Mouse (Mus musculus) heart, embryonic 11.5 days (tissue): ENCODE measurements around the gene Ifne. TPM values are rescaled to one million over a fixed set of nuclear protein-coding genes. Genes with fewer than 3 reads are reported as not detected.

Experiments
- ATAC-seq: fragments of 200-750 bp; cut with Nextera tagmentation; replicated peaks from 2 replicates; pipeline ENCODE4 v1.8.0; 2017; ENCODE audit warnings: moderate library complexity; ENCODE audit not compliant: insufficient number of reproducible peaks, low FRiP score, low TSS enrichment
- H3K27ac ChIP-seq: fragments of 300-500 bp; sonication (generic); 2 replicates; pipeline ENCODE4 v1.5.1; 2014; ENCODE audit warnings: mild to moderate bottlenecking, low read depth, low read length
- H3K27me3 ChIP-seq: fragments of 300-500 bp; sonication (generic); 2 replicates; pipeline ENCODE4 v1.6.1; 2014; ENCODE audit warnings: mild to moderate bottlenecking, low read length, mixed read lengths; ENCODE audit not compliant: control insufficient read depth, insufficient read depth
- H3K36me3 ChIP-seq: fragments of 300-500 bp; sonication (generic); 2 replicates; pipeline ENCODE4 v1.6.1; 2014; ENCODE audit warnings: mild to moderate bottlenecking, low read length, moderate library complexity, mixed read lengths; ENCODE audit not compliant: control insufficient read depth, insufficient read depth
- H3K4me1 ChIP-seq: fragments of 300-500 bp; sonication (generic); 2 replicates; pipeline ENCODE4 v1.6.1; 2014; ENCODE audit warnings: low read length; ENCODE audit not compliant: control insufficient read depth, insufficient read depth
- H3K4me2 ChIP-seq: fragments of 300-500 bp; sonication (generic); 2 replicates; pipeline ENCODE4 v1.6.1; 2014; ENCODE audit warnings: mild to moderate bottlenecking, moderate library complexity
- H3K4me3 ChIP-seq: fragments of 300-500 bp; sonication (generic); 2 replicates; pipeline ENCODE4 v1.5.1; 2014; ENCODE audit warnings: low read depth, low read length
- H3K9ac ChIP-seq: fragments of 300-500 bp; sonication (generic); 2 replicates; pipeline ENCODE4 v1.6.1; 2014; ENCODE audit warnings: mild to moderate bottlenecking, low read depth, low read length, moderate library complexity
- H3K9me3 ChIP-seq: fragments of 300-500 bp; sonication (generic); replicated peaks from 2 replicates; pipeline ENCODE4 v1.6.1; 2016; ENCODE audit warnings: low read length; ENCODE audit not compliant: control insufficient read depth
- WGBS: fragments of 180-500 bp; shearing (Covaris S2); extraction: QIAGEN DNeasy Blood & Tissue Kit; methylation state at CpG from one replicate; pipeline ENCODE4 v1.1.7; 2014; ENCODE audit not compliant: insufficient replicate concordance; 5-methylcytosine and 5-hydroxymethylcytosine counted together
- polyA plus RNA-seq: library from polyadenylated mRNA; unstranded; fragments of >200 nt; fragmentation: Nextera tagmentation; extraction: Ambion mirVana; gene quantifications from 2 replicates; pipeline ENCODE4 v1.2.1, GENCODE M21; 2014

The Ifne gene
- polyA plus RNA-seq, 1 experiment from 2014 or later: not detected

GRCm38 (mm10) chr4:88876520-88876919 is 3.5 kb downstream of the Ifne start:
- no peak overlapping the region for H3K27ac ChIP-seq
- 71% methylated on average over 4 of the region's 4 CpGs for WGBS
- ATAC-seq: no peak
- H3K9ac ChIP-seq: no peak overlapping the region
- no peaks in the 10 kb centered on the region for H3K36me3 ChIP-seq
- H3K4me2 ChIP-seq: no peak overlapping the region
- no peaks in the 10 kb centered on the region for H3K27me3 ChIP-seq
- H3K4me1 ChIP-seq: no peaks in the 10 kb centered on the region
- no peaks in the 10 kb centered on the region for H3K9me3 ChIP-seq
- no peak overlapping the region for H3K4me3 ChIP-seq

DNA sequence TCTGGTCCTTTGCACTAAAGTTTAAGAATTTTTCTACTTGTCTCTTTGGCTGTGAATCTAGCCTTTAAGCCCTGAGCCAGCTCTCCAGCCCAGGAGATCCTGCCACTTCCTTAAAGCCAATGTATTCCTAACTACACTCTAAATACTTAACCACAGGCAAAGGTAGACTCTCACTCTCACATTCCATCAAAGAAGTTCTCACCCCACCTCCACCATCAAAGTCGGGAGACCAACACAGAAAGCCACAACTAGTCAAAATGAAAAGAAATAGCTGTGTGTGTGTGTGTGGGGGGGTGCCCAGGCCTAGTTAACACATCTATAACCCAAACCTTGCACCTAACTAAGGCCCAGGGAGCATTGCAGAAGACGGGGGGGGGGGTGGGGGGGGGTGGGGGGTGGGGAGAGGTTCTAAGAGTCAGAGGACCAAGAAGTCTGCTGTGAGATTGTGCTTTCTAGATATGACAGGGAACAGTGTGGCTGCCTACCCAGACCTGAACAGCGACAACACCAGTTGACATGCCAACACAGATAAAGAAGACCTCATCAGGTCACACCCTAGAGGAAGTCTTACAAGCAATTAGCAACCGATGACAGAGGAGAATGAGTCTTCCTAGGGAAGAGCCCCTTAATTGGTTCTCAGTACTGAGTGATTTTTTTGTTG is 4.4 kb downstream of the Ifne start:
- no peak overlapping the region for H3K9ac ChIP-seq
- H3K4me1 ChIP-seq: no peaks in the 10 kb centered on the region
- no peaks in the 10 kb centered on the region for H3K27me3 ChIP-seq
- H3K36me3 ChIP-seq: no peaks in the 10 kb centered on the region
- no peak overlapping the region for H3K4me2 ChIP-seq
- no peak overlapping the region for H3K4me3 ChIP-seq
- no peak for ATAC-seq
- no peak overlapping the region for H3K27ac ChIP-seq
- WGBS: 27% methylated on average over 4 of the region's 4 CpGs
- H3K9me3 ChIP-seq: no peaks in the 10 kb centered on the region

DNA sequence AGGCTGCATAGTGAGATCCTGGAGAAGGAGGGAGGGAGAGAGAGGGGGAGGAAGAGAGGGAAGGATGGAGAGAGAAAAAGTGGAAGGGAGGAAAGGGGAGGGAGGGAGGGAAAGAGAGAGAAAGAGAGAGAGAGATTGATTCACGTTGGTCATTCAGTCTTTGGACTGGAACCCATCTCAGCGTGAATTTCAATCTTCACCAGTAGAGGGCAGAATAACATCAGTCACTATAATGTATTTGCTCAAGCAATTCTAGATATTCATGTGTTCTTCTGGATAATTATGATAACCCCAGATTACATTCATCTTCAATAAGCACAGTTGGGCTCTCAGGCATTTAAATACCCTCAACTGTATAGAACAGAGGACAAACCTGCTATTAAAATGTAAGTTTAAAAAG is 7.3 kb downstream of the Ifne start:
- 2% methylated on average over 2 of the region's 2 CpGs for WGBS

GRCm38 (mm10) chr4:88867926-88868911 is 11.8 kb downstream of the Ifne start:
- Histone ChIP-seq H3K9me3 (no peaks in the 10 kb centered on the region), H3K27me3 (peaks cover 8% of the 10 kb centered on the region; the same call in 1 of the 2 replicates), H3K4me2 (peak overlapping the region; percentile 93), H3K27ac (no peak overlapping the region), H3K36me3 (no peaks in the 10 kb centered on the region), H3K4me1 (no peaks in the 10 kb centered on the region), H3K9ac (peak overlapping the region; percentile 73), H3K4me3 (peak overlapping the region; percentile 62)
- ATAC-seq: peak; percentile 55; the same call in 1 of the 2 replicates
- WGBS: 7% methylated on average over 31 of the region's 31 CpGs

More for the DNA sequence above, 7.3 kb downstream of the Ifne start:
- Histone ChIP-seq H3K9me3 (no peaks in the 10 kb centered on the region), H3K9ac (no peak overlapping the region), H3K27me3 (no peaks in the 10 kb centered on the region), H3K4me1 (no peaks in the 10 kb centered on the region), H3K4me3 (no peak overlapping the region), H3K27ac (no peak overlapping the region), H3K36me3 (no peaks in the 10 kb centered on the region), H3K4me2 (no peak overlapping the region)
- no peak for ATAC-seq

DNA sequence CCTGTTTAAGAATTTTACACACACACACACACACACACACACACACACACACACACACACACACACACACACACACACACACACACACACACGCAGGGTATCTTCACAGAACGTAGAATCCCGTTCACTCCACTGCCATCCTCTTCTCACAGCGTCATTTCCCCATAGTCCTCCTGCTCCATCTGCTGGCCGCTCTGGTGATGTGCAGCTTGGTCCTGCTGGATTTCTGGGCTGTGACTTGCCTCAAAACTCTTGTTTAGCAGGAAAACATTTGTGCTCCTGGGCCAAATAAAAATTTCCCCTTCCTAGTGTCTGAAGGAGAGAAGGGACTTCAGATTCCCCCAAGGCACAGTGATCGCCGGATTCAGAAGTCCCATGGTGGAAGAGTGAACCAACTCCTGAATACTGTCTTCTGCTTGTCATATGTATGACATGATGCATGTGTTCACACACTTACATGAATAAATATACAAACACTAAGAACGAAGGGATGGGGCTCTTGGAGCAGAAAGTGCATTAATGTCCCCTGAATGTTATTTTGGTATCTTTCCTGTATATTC is 12.6 kb downstream of the Ifne start:
- Histone ChIP-seq H3K27ac (no peak overlapping the region), H3K4me3 (peak overlapping the region; percentile 62), H3K27me3 (peaks cover 11% of the 10 kb centered on the region; the same call in 1 of the 2 replicates), H3K9me3 (no peaks in the 10 kb centered on the region), H3K36me3 (no peaks in the 10 kb centered on the region), H3K4me1 (no peaks in the 10 kb centered on the region), H3K9ac (no peak overlapping the region; the same call in 1 of the 2 replicates), H3K4me2 (peak overlapping the region; percentile 93)
- 0 out of 2 replicates have a peak, but pooled peaks have one; percentile 1 for ATAC-seq
- whole genome bisulfite sequencing: 1% methylated on average over 8 of the region's 8 CpGs

GRCm38 (mm10) chr4:88865011-88865569 is 14.9 kb downstream of the Ifne start:
- 32% methylated on average over 6 of the region's 6 CpGs for WGBS
- ATAC-seq: no peak
- Histone ChIP-seq H3K9me3 (no peaks in the 10 kb centered on the region), H3K36me3 (no peaks in the 10 kb centered on the region), H3K9ac (no peak overlapping the region), H3K27ac (no peak overlapping the region), H3K4me2 (no peak overlapping the region), H3K4me3 (no peak overlapping the region), H3K4me1 (no peaks in the 10 kb centered on the region), H3K27me3 (peaks cover 11% of the 10 kb centered on the region; the same call in 1 of the 2 replicates)

GRCm38 (mm10) chr4:88864599-88864998 is 15.4 kb downstream of the Ifne start:
- Histone ChIP-seq H3K27me3 (peaks cover 11% of the 10 kb centered on the region; the same call in 1 of the 2 replicates), H3K36me3 (no peaks in the 10 kb centered on the region), H3K9me3 (no peaks in the 10 kb centered on the region), H3K4me2 (no peak overlapping the region), H3K9ac (no peak overlapping the region), H3K27ac (no peak overlapping the region), H3K4me1 (no peaks in the 10 kb centered on the region), H3K4me3 (no peak overlapping the region)
- WGBS: 54% methylated on average over 9 of the region's 9 CpGs
- ATAC-seq: no peak

DNA sequence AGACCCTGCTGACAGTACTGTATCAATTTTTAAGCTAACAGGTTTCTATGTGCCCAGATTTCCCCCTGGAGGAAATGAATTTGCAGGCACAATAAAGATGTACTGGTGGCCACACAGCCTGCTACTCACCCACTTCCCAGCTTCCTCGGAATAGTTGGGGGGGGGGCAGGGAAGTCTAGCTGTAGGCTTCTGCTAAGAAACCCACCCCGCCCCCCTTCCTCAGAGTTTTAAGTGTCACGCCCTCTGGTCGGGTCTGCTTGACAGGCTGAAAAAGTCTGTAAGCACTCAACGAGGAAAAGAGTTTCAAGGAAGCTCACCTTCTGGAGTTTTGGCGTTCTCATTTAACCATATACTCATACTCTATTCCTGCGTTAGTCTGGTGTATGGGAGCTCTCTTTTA is 16.7 kb downstream of the Ifne start:
- Histone ChIP-seq H3K9ac (no peak overlapping the region), H3K4me1 (no peaks in the 10 kb centered on the region), H3K4me3 (no peak overlapping the region), H3K9me3 (no peaks in the 10 kb centered on the region), H3K36me3 (no peaks in the 10 kb centered on the region), H3K27me3 (peaks cover 11% of the 10 kb centered on the region; the same call in 1 of the 2 replicates), H3K4me2 (no peak overlapping the region), H3K27ac (no peak overlapping the region)
- ATAC-seq: no peak
- WGBS: 6% methylated on average over 7 of the region's 7 CpGs
